Mouse (Mus musculus): Measurements from ENCODE around the gene Mroh3.

Gene Mroh3

GRCm38 (mm10) chr1:136212803-136213202 is at the start of gene Mroh3:
Gene Mroh3, minus strand, starts transcription at chr1:136212828.
- peak in 1 of 2 experiments; percentile 39 for DNase-seq (ENCODE audit: low spot score in 2 of 2)

- DNase-seq (ENCODE audit: low spot score in 2 of 2): no peak
These were observed 48.1 kb upstream of the Mroh3 start, which contains the start of gene Gpr25 for GRCm38 (mm10) chr1:136260635-136261238. Gene Gpr25, minus strand, starts transcription at chr1:136260873.

GRCm38 (mm10) chr1:136259893-136260634 is 47.4 kb upstream of the Mroh3 start:
- peak in 1 of 2 experiments; percentile 29 for DNase-seq (ENCODE audit: low spot score in 2 of 2)

- DNase-seq (ENCODE audit: low spot score in 2 of 2): no peak
These were observed 46.9 kb upstream of the Mroh3 start for GRCm38 (mm10) chr1:136259543-136259892.

GRCm38 (mm10) chr1:136258495-136258894 is 45.9 kb upstream of the Mroh3 start:
- DNase-seq (ENCODE audit: low spot score in 2 of 2): no peak

GRCm38 (mm10) chr1:136255657-136256056 is 43.0 kb upstream of the Mroh3 start:
- no peak for DNase-seq (ENCODE audit: low spot score in 2 of 2)

GRCm38 (mm10) chr1:136255174-136255573 is 42.5 kb upstream of the Mroh3 start:
- DNase-seq (ENCODE audit: low spot score in 2 of 2): no peak

- DNase-seq (ENCODE audit: low spot score in 2 of 2): no peak
These were observed 42.0 kb upstream of the Mroh3 start for GRCm38 (mm10) chr1:136254503-136255065.

GRCm38 (mm10) chr1:136253472-136253871 is 40.8 kb upstream of the Mroh3 start:
- DNase-seq (ENCODE audit: low spot score in 2 of 2): peak in 1 of 2 experiments; percentile 66

GRCm38 (mm10) chr1:136249662-136250061 is 37.0 kb upstream of the Mroh3 start:
- DNase-seq (ENCODE audit: low spot score in 2 of 2): no peak

- no peak for DNase-seq (ENCODE audit: low spot score in 2 of 2)
These were observed 34.8 kb upstream of the Mroh3 start for GRCm38 (mm10) chr1:136247393-136247792.

- no peak for DNase-seq (ENCODE audit: low spot score in 2 of 2)
These were observed 31.8 kb upstream of the Mroh3 start for GRCm38 (mm10) chr1:136244469-136244868.

GRCm38 (mm10) chr1:136241801-136242200 is 29.2 kb upstream of the Mroh3 start:
- no peak for DNase-seq (ENCODE audit: low spot score in 2 of 2)

- DNase-seq (ENCODE audit: low spot score in 2 of 2): no peak
These were observed 25.9 kb upstream of the Mroh3 start for GRCm38 (mm10) chr1:136238495-136238894.

- no peak for DNase-seq (ENCODE audit: low spot score in 2 of 2)
These were observed 22.0 kb upstream of the Mroh3 start for GRCm38 (mm10) chr1:136234595-136235092.

GRCm38 (mm10) chr1:136233892-136234594 is 21.4 kb upstream of the Mroh3 start, which contains the start of gene Inava:
Gene Inava, minus strand, starts transcription at chr1:136234264.
- DNase-seq (ENCODE audit: low spot score in 2 of 2): peak; percentile 18 to 44

GRCm38 (mm10) chr1:136232986-136233790 is 20.6 kb upstream of the Mroh3 start:
- no peak for DNase-seq (ENCODE audit: low spot score in 2 of 2)

GRCm38 (mm10) chr1:136232285-136232926 is 19.8 kb upstream of the Mroh3 start:
- DNase-seq (ENCODE audit: low spot score in 2 of 2): no peak

- no peak for DNase-seq (ENCODE audit: low spot score in 2 of 2)
These were observed 19.0 kb upstream of the Mroh3 start for GRCm38 (mm10) chr1:136231596-136231995.

- DNase-seq (ENCODE audit: low spot score in 2 of 2): no peak
These were observed 17.6 kb upstream of the Mroh3 start for GRCm38 (mm10) chr1:136230201-136230600.

- no peak for DNase-seq (ENCODE audit: low spot score in 2 of 2)
These were observed 16.4 kb upstream of the Mroh3 start for GRCm38 (mm10) chr1:136229040-136229373.

Measured in spleen, postnatal 10 days (tissue).